Mouse (Mus musculus) limb, embryonic 14.5 days (tissue): ENCODE data around the gene A730009L09Rik. TPM values are rescaled to one million over a fixed set of nuclear protein-coding genes. Genes with fewer than 3 reads are reported as not detected.

Experiments
- ATAC-seq: fragments of 200-750 bp; cut with Nextera tagmentation; 2 replicates; pipeline ENCODE4 v1.8.0; 2017; ENCODE audit warnings: low read depth, moderate number of reproducible peaks, moderate TSS enrichment; ENCODE audit not compliant: low FRiP score
- DNase-seq: peaks from one replicate; pipeline ENCODE4 v3.0.0-alpha.2; 2015; ENCODE audit warnings: low spot score
- H3K27ac ChIP-seq: fragments of 300-500 bp; sonication (generic); replicated peaks from 2 replicates; pipeline ENCODE4 v1.5.1; 2014; ENCODE audit warnings: low read depth, mild to moderate bottlenecking, low read length, moderate library complexity, mixed read lengths
- H3K27me3 ChIP-seq: fragments of 300-500 bp; sonication (generic); 2 replicates; pipeline ENCODE4 v1.6.1; 2014; ENCODE audit warnings: low read length, mixed read lengths; ENCODE audit not compliant: control insufficient read depth, insufficient read depth
- H3K36me3 ChIP-seq: fragments of 300-500 bp; sonication (generic); 2 replicates; pipeline ENCODE4 v1.6.1; 2014; ENCODE audit warnings: mild to moderate bottlenecking, low read length, moderate library complexity, mixed read lengths; ENCODE audit not compliant: control insufficient read depth, insufficient read depth
- H3K4me1 ChIP-seq: fragments of 300-500 bp; sonication (generic); 2 replicates; pipeline ENCODE4 v1.6.1; 2014; ENCODE audit warnings: antibody characterized with exemption, low read length, mixed read lengths; ENCODE audit not compliant: control insufficient read depth, insufficient read depth
- H3K4me2 ChIP-seq: fragments of 300-500 bp; sonication (generic); replicated peaks from 2 replicates; pipeline ENCODE4 v1.6.1; 2014; ENCODE audit warnings: low read depth, mild to moderate bottlenecking, low read length, moderate library complexity; ENCODE audit not compliant: severe bottlenecking
- H3K4me3 ChIP-seq: fragments of 300-500 bp; sonication (generic); replicated peaks from 2 replicates; pipeline ENCODE4 v1.5.1; 2014; ENCODE audit warnings: low read length
- H3K9ac ChIP-seq: fragments of 300-500 bp; sonication (generic); 2 replicates; pipeline ENCODE4 v1.6.1; 2014; ENCODE audit warnings: mild to moderate bottlenecking, low read depth, low read length, moderate library complexity; ENCODE audit not compliant: severe bottlenecking
- H3K9me3 ChIP-seq: fragments of 300-500 bp; sonication (generic); 2 replicates; pipeline ENCODE4 v1.6.1; 2016; ENCODE audit warnings: low read length; ENCODE audit not compliant: control insufficient read depth
- POLR2A ChIP-seq: fragments of 200-500 bp; IDR thresholded peaks from 2 replicates; pipeline ENCODE4 v1.8.0; 2012; ENCODE audit warnings: inconsistent platforms, mild to moderate bottlenecking, moderate library complexity, borderline replicate concordance; ENCODE audit not compliant: insufficient read depth, insufficient read length; ENCODE audit errors: extremely low read depth
- WGBS: fragments of 180-500 bp; shearing (Covaris S2); extraction: QIAGEN DNeasy Blood & Tissue Kit; methylation state at CpG from one replicate; pipeline ENCODE4 v1.1.7; 2014; 5-methylcytosine and 5-hydroxymethylcytosine counted together
- polyA plus RNA-seq, 2 experiments: library from polyadenylated mRNA; depleted of rRNA in 1 of 2; stranded (reverse) in 1 of 2; unstranded in 1 of 2; fragments of >200 nt; fragmentation: Nextera tagmentation in 1 of 2; extraction: Ambion mirVana in 1 of 2; gene quantifications; 2 replicates each; pipeline versions ENCODE4 v1.2.1 to v1.2.3; 2012 to 2014

A730009L09Rik gene
- polyA plus RNA-seq, 2 experiments = not detected

DNA sequence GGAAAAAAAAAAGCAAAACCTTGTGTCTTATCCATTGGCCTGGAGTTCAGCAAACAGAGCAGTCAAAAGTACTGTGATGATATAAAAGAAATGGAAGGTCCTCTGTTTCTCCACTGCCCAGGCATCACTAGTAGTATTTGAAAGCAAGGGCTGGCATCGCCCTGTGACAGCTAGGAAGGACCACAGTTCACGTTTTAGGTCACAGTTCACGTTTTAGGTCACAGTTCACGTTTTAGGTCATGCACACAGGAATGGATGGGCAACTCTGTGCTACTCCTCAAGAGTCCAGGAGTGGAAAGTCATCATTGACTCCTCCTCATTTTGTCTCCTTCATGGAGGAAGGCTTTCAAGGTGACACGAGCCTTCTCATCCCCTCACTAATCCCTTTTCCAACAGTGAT lies 38.0 kb upstream of the A730009L09Rik start:
- 80% methylated on average over 5 of the region's 5 CpGs for WGBS
- H3K9ac ChIP-seq = no peak overlapping the region
- no peak overlapping the region for H3K4me2 ChIP-seq
- no peak overlapping the region for H3K4me3 ChIP-seq
- H3K36me3 ChIP-seq = no peaks in the 10 kb centered on the region
- DNase-seq = no peak
- TF ChIP-seq POLR2A = no peak
- no peaks in the 10 kb centered on the region for H3K9me3 ChIP-seq
- ATAC-seq = no peak
- H3K27me3 ChIP-seq = no peaks in the 10 kb centered on the region
- H3K4me1 ChIP-seq = no peaks in the 10 kb centered on the region
- no peak overlapping the region for H3K27ac ChIP-seq

DNA sequence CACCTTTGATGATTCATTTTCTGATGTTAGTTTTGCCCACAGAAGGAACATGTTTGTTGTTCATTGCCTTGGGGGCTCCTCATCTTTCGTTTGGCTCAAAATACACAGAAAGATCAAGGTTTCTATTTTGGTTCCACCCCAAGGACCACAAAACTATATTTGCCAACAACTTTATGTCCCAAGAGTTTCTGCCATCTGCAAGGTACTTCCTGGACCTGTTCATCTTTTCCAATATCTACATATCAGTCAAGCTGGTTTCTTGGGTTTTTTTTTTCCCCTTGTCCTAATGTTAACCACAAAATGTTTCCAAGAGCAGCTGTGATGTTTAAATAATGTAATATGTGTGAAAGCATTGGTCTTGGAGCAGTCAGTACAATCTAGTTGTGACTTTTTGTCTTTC lies 37.4 kb upstream of the A730009L09Rik start:
- no peaks in the 10 kb centered on the region for H3K9me3 ChIP-seq
- no peak for TF ChIP-seq POLR2A
- no peak overlapping the region for H3K4me3 ChIP-seq
- WGBS = 68% methylated on average over 1 of the region's 1 CpGs
- ATAC-seq (no peak), DNase-seq (no peak)
- no peaks in the 10 kb centered on the region for H3K36me3 ChIP-seq
- no peaks in the 10 kb centered on the region for H3K27me3 ChIP-seq
- no peak overlapping the region for H3K9ac ChIP-seq
- no peak overlapping the region for H3K4me2 ChIP-seq
- no peaks in the 10 kb centered on the region for H3K4me1 ChIP-seq
- no peak overlapping the region for H3K27ac ChIP-seq

GRCm38 (mm10) chr16:84477952-84478351 lies 37.0 kb upstream of the A730009L09Rik start:
- Histone ChIP-seq H3K4me1 (no peaks in the 10 kb centered on the region), H3K36me3 (no peaks in the 10 kb centered on the region), H3K27me3 (no peaks in the 10 kb centered on the region), H3K9ac (no peak overlapping the region), H3K9me3 (no peaks in the 10 kb centered on the region), H3K4me3 (no peak overlapping the region), H3K4me2 (no peak overlapping the region), H3K27ac (no peak overlapping the region)
- ATAC-seq (no peak), DNase-seq (no peak)
- WGBS = 72% methylated on average over 6 of the region's 6 CpGs
- no peak for TF ChIP-seq POLR2A

- no peak for ATAC-seq
- no peak overlapping the region for H3K27ac ChIP-seq
- H3K9me3 ChIP-seq = no peaks in the 10 kb centered on the region
- 61% methylated on average over 11 of the region's 11 CpGs for WGBS
- no peaks in the 10 kb centered on the region for H3K4me1 ChIP-seq
- no peak overlapping the region for H3K9ac ChIP-seq
- no peaks in the 10 kb centered on the region for H3K27me3 ChIP-seq
- no peak for TF ChIP-seq POLR2A
- no peak overlapping the region for H3K4me3 ChIP-seq
- no peak overlapping the region for H3K4me2 ChIP-seq
- DNase-seq = no peak
- no peaks in the 10 kb centered on the region for H3K36me3 ChIP-seq
Observed at GRCm38 (mm10) chr16:84485931-84486330, 29.0 kb upstream of the A730009L09Rik start.

GRCm38 (mm10) chr16:84494818-84495217 lies 20.1 kb upstream of the A730009L09Rik start:
- no peak for TF ChIP-seq POLR2A
- Histone ChIP-seq H3K9ac (no peak overlapping the region), H3K4me2 (no peak overlapping the region), H3K27me3 (no peaks in the 10 kb centered on the region), H3K36me3 (no peaks in the 10 kb centered on the region), H3K4me1 (no peaks in the 10 kb centered on the region), H3K4me3 (no peak overlapping the region), H3K9me3 (no peaks in the 10 kb centered on the region), H3K27ac (no peak overlapping the region)
- DNase-seq (no peak), ATAC-seq (no peak)
- WGBS = 79% methylated on average over 3 of the region's 3 CpGs

GRCm38 (mm10) chr16:84495438-84495837 lies 19.5 kb upstream of the A730009L09Rik start:
- Histone ChIP-seq H3K36me3 (no peaks in the 10 kb centered on the region), H3K9me3 (no peaks in the 10 kb centered on the region), H3K4me2 (no peak overlapping the region), H3K27me3 (no peaks in the 10 kb centered on the region), H3K4me3 (no peak overlapping the region), H3K4me1 (no peaks in the 10 kb centered on the region), H3K9ac (no peak overlapping the region), H3K27ac (no peak overlapping the region)
- peak; percentile 21 for DNase-seq
- no peak for TF ChIP-seq POLR2A
- ATAC-seq = no peak
- 32% methylated on average over 2 of the region's 2 CpGs for WGBS
